Mouse (Mus musculus) Patski (cell line): ENCODE results near the gene Srxn1. TPM values are rescaled to one million over a fixed set of nuclear protein-coding genes. Genes with fewer than 3 reads are reported as not detected.

Experiments used
- ATAC-seq: fragments of 100-300 bp; one replicate; pipeline ENCODE4 v1.8.0; 2021
- CTCF ChIA-PET: fragments of 350-600 bp; sonication (Branson Sonifier 250); formaldehyde crosslinking; loops from one replicate; lab custom pipeline; 2022; ENCODE audit warnings: inconsistent platforms; lab: Charles Lee
- POLR2A ChIA-PET: fragments of 350-600 bp; sonication (Branson Sonifier 250); formaldehyde crosslinking; loops from one replicate; lab custom pipeline; 2022; ENCODE audit warnings: antibody characterized with exemption, inconsistent platforms; lab: Charles Lee
- DNase-seq: peaks from one replicate; pipeline ENCODE4 v3.0.0-alpha.2; 2011; ENCODE audit warnings: low read depth, low spot score
- H3K27me3 ChIP-seq: fragments of 371-371 bp; one replicate; pipeline ENCODE4 v1.5.1; 2021
- CTCF ChIP-seq: fragments of 100-300 bp; IDR thresholded peaks from one replicate; pipeline ENCODE4 v1.5.1; 2021
- in situ Hi-C: fragments of 300-500 bp; cut with MboI; formaldehyde crosslinking; loops from 3 replicates; pipeline ENCODE4 v1.11.1; 2018; ENCODE audit warnings: low pct_unique_long_range_greater_than_20kb, mixed read lengths
- polyA plus RNA-seq: library from polyadenylated mRNA; unstranded; gene quantifications from one replicate; pipeline ENCODE4 v1.2.3, GENCODE M21; 2021

Gene Srxn1
- polyA plus RNA-seq, 1 experiment from 2014 or later, result 72.3 TPM

DNA sequence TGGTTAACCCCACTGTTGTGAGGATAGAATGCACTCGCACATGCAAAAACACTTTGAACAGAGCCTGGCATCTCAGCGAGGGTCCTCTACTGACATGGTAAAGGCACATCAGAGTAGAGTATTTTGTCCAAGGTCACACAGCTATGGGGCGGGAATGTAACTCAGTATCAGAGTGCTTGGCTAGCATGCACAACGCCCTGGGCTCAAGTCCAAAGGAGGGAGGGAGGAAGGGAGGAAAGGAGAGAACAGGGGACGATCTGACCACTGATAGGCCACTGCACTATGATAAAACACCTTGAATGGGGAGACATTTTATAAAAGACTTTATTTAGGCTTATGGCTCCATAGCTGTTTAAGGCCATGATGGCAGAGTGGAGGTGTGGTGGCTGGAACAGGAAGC, 15.7 kb upstream of the Srxn1 start:
- in situ Hi-C loops, result loop anchor here (10.0 kb wide), 1 partner anchor 105 kb away; no protein-coding TSS in a partner anchor
- ATAC-seq (no peak), DNase-seq (no peak)
- ChIA-PET POLR2A (interaction anchor here (0.7 kb wide), 1 partner anchor 24 kb away, joined by 3 read pairs; no protein-coding TSS in a partner anchor), CTCF (interaction anchor here (0.9 to 2.7 kb wide), 14 partner anchors 9 to 123 kb away, joined by 3 to 16 read pairs (median 4); no protein-coding TSS in a partner anchor)
- peaks cover 5% of the 10 kb centered on the region for H3K27me3 ChIP-seq
- no peak for TF ChIP-seq CTCF

DNA sequence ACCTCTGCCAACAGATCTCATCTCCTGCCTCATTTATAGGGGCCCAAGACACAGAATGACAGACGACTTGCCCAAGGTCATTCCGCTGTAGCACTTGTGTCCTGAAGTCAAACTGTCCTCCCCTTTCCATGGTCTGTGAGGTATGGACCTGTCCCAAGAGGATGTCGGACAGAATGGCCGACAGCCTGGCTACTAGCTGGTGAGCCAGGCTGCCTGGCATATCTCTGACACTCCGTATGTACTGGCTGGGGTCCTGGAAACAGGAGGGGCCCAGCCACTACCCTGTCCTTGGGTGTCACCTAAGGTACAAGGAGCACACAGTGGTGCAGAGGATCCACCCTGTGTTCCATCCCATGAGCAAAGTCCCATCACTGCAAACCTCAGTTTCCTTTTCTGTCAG, 14.8 kb upstream of the Srxn1 start:
- ATAC-seq, result no peak
- H3K27me3 ChIP-seq, result peaks cover 5% of the 10 kb centered on the region
- in situ Hi-C loops, result no loop called here
- POLR2A ChIA-PET, result no interaction called here
- no peak for DNase-seq
- CTCF ChIA-PET, result interaction anchor here (2.0 to 2.7 kb wide), 3 partner anchors 13 to 107 kb away, joined by 6 to 13 read pairs (median 9); no protein-coding TSS in a partner anchor
- TF ChIP-seq CTCF, result no peak

DNA sequence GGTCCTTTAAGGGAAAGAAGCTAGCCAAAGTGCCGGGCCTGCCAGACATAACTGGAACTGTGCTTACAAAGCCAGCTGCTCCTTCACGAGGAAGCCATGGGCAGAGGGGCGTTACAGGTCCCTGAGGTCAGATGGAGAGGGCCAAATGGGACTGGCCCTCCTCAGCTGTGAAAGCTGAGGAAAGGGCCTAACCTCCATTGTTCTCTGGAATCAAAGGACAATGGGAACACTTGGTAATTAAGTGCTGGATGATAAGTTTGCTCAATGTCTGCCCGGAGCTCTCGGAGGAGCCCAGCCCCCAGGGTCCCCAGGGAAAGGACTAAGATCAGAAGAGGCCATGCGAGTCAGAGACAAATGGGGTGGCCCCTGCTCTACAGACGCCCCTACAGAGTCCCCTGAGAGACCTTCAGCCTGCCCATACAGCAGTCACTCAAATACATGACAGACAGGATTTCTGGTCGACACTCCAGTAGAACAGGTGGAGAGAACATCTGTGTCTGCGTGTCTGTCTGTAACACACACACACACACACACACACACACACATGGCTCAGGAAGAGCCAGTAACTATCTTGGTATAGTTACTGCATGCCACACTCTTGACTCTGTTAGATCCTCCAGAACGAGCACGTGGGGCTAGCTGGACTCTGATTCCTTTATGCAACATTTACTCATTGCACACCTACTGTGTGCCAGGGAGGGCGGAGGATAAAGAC, 13.8 kb upstream of the Srxn1 start:
- DNase-seq (no peak), ATAC-seq (no peak)
- peaks cover 5% of the 10 kb centered on the region for H3K27me3 ChIP-seq
- CTCF ChIA-PET, result no interaction called here
- POLR2A ChIA-PET, result no interaction called here
- in situ Hi-C loops, result no loop called here
- no peak for TF ChIP-seq CTCF

DNA sequence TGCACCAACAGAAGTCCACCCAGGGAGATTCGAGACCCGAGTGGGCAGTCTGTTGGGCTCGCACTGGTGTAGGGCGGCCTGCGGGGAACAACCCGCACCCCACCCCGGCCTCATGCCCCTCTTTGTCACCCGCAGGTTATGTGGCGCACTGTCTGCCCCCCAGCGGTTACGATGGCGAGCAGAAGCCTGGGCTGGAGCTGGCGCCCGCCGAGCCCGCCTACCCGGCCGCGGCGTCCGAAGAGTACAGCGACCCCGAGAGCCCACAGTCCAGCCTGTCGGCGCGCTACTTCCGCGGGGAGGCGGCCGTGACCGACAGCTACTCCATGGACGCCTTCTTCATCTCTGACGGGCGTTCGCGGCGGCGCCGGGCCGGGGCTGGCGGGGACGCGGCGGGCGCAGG, 12.4 kb upstream of the Srxn1 start:
- TF ChIP-seq CTCF, result no peak
- no peak for DNase-seq
- in situ Hi-C loops, result no loop called here
- POLR2A ChIA-PET, result no interaction called here
- H3K27me3 ChIP-seq, result peaks cover under 1% of the 10 kb centered on the region
- CTCF ChIA-PET, result no interaction called here
- no peak for ATAC-seq

DNA sequence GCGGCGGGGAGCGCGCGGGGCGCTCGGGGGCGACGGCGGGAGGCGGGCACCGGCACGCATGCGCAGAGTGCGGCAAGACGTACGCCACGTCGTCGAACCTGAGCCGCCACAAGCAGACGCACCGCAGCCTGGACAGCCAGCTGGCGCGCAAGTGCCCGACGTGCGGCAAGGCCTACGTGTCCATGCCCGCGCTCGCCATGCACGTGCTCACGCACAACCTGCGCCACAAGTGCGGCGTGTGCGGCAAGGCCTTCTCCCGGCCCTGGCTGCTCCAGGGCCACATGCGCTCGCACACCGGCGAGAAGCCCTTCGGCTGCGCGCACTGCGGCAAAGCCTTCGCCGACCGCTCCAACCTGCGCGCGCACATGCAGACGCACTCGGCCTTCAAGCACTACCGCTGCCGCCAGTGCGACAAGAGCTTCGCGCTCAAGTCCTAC, 11.9 kb upstream of the Srxn1 start:
- in situ Hi-C loops, result no loop called here
- H3K27me3 ChIP-seq, result no peaks in the 10 kb centered on the region
- TF ChIP-seq CTCF, result no peak
- ATAC-seq (no peak), DNase-seq (no peak)
- POLR2A ChIA-PET, result no interaction called here
- CTCF ChIA-PET, result no interaction called here

DNA sequence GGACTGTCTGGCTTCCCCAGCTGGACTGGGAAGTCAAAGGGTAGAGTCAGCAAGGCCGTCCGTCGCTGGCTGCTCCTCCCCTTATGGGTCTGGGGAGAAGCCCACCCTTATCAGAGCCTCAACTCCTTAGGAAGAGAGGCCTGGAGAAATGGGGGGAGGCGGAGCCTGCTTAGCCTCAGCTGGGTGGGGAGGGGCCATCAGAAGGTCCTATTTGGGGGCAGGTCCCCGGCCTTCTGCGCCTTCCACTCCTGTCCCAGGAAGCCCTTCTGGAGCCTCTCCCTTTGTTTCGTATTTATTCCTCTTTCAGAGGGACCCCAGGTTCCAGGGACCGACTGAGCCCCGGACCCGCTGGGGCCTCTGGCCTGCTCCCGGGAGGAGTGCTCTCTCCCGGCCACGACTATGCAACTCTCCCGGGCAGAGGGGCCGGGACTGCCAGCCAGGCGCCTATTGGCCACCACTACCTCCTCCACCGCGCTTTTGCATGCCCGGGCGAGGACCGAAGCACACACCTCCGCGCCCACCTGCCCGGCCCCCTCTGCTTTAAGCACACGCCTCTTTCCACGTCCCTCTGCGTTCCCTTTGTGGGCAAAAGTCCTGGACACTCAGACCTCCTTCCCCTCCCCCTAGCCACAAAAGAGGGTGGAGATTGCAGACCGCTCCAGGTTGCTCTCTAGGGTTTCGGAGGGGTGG, 10.3 kb upstream of the Srxn1 start:
- DNase-seq, result no peak
- ChIA-PET CTCF (no interaction called here), POLR2A (no interaction called here)
- H3K27me3 ChIP-seq, result no peaks in the 10 kb centered on the region
- no peak for ATAC-seq
- in situ Hi-C loops, result no loop called here
- TF ChIP-seq CTCF, result no peak

DNA sequence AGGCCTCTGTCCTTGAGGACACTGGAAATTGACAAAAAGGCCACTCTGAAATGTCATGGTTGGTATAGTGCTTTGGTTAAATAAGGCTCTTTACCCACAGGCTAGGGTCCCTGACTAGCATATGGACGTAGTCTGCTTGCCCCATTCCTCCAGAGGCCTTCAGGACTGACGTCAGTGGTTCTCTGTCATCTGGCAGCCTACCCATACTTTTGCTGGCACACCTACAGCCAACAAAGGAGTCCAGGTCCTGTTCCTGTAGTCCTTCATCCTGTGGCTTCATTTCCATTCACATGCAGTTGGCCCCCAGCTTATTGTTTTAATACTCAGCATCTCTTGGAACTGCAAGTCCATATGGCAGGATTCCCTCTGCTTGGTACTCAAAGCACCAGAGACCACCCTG, 8.4 kb upstream of the Srxn1 start:
- CTCF ChIA-PET, result no interaction called here
- H3K27me3 ChIP-seq, result no peaks in the 10 kb centered on the region
- in situ Hi-C loops, result no loop called here

DNA sequence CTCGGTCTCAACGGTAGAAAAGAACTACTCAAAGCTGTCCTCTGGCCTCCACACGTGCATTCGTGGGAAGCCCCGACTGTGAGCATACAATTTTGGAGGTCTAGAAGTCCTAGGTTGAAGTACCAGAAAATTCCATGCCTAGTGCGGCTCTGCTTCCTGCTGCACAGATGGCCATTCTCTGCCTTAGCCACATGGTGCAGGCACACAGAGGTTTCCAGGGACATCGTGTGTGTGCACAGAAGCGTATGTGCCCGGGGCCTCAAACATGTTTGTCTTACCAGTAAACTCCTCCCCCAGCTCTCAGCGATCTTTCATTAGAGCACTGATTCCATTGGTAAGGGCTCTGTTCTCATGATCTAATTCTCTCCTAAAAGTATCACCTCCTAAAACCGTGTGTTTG, 7.4 kb upstream of the Srxn1 start:
- CTCF ChIA-PET, result interaction anchor here (3.6 kb wide), 1 partner anchor 9 kb away, joined by 16 read pairs; no protein-coding TSS in a partner anchor
- H3K27me3 ChIP-seq, result no peaks in the 10 kb centered on the region
- in situ Hi-C loops, result no loop called here
- no peak for TF ChIP-seq CTCF
- ATAC-seq, result no peak
- POLR2A ChIA-PET, result no interaction called here
- no peak for DNase-seq

More for the DNA sequence above, 8.4 kb upstream of the Srxn1 start:
- no peak for ATAC-seq
- no peak for TF ChIP-seq CTCF
- POLR2A ChIA-PET, result interaction anchor here (0.6 kb wide), 1 partner anchor 272 kb away, joined by 3 read pairs; no protein-coding TSS in a partner anchor
- DNase-seq, result no peak

DNA sequence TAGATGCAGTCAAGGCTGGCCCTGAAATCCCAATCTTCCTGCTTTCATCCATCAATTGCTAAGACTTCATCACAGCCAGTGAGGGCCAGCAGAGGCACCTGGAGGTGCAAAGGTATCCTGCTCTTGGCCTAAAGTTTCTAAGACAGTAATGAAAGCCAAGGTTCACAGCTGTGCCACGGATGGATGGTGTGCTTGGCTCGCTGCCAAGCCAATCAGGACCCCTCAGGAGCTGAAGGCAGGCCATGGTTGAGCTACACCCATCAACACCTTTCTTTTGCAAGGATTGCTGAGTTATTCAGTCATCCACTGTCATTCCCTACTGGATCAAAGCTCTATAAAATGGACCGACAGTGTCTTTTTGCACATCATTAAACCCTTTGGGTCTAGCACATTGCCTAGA, 5.8 kb upstream of the Srxn1 start:
- ATAC-seq (no peak), DNase-seq (no peak)
- CTCF ChIA-PET, result interaction anchor here (1.1 to 3.6 kb wide), 3 partner anchors 11 to 96 kb away, joined by 3 to 16 read pairs (median 4); no protein-coding TSS in a partner anchor
- H3K27me3 ChIP-seq, result no peaks in the 10 kb centered on the region
- in situ Hi-C loops, result no loop called here
- no peak for TF ChIP-seq CTCF
- POLR2A ChIA-PET, result no interaction called here

DNA sequence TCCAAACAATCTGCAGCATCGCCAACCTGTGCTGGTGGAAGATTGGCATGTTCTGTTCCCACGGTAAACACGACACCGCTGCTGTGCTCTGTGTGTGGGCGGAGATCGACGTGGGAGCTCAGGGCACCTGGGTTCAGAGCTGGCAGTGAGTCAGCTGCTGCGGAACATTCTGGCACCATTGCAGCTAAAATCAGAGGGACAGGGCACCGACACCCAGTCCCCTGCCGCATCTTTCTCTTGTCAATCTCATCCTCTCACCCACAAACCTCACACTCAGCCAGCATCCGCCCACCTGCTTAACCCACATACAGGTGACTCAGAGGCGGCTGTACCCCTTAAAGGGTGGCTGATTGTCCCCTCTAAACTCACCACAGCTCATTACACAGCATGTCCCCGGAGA, 3.6 kb upstream of the Srxn1 start:
- DNase-seq (no peak), ATAC-seq (no peak)
- POLR2A ChIA-PET, result interaction anchor here (1.2 kb wide), 1 partner anchor 13 kb away, joined by 3 read pairs; no protein-coding TSS in a partner anchor
- CTCF ChIA-PET, result no interaction called here
- H3K27me3 ChIP-seq, result no peaks in the 10 kb centered on the region
- in situ Hi-C loops, result loop anchor here (5.0 kb wide), 1 partner anchor 224 kb away; no protein-coding TSS in a partner anchor
- no peak for TF ChIP-seq CTCF
